Mouse (Mus musculus): Measurements from ENCODE around the gene Gatad2b. TPM values are rescaled to one million over a fixed set of nuclear protein-coding genes. Genes with fewer than 3 reads are reported as not detected.
A peak's percentile ranks its signal among the peaks of the same experiment; 100 is the strongest.

Gatad2b gene
- polyA plus RNA-seq, 1 experiment, result 52.6 TPM

GRCm38 (mm10) chr3:90373432-90374028, 80.6 kb downstream of the Gatad2b start:
- DNase-seq (ENCODE audit: low read depth), result peak; percentile 94
- peak; percentile 85; the same call in 1 of the 2 replicates for TF ChIP-seq CTCF (IDR thresholded peaks at IDR 0.05; ENCODE audit: borderline replicate concordance, extremely low read depth, insufficient read depth, insufficient read length)
- no peak for TF ChIP-seq POLR2A (IDR thresholded peaks at IDR 0.05; ENCODE audit: borderline replicate concordance, extremely low read depth, insufficient read depth, insufficient read length, poor library complexity, severe bottlenecking)

GRCm38 (mm10) chr3:90374368-90374767, 81.4 kb downstream of the Gatad2b start:
- no peak for TF ChIP-seq POLR2A (IDR thresholded peaks at IDR 0.05; ENCODE audit: borderline replicate concordance, extremely low read depth, insufficient read depth, insufficient read length, poor library complexity, severe bottlenecking)
- no peak for TF ChIP-seq CTCF (IDR thresholded peaks at IDR 0.05; ENCODE audit: borderline replicate concordance, extremely low read depth, insufficient read depth, insufficient read length)
- no peak for DNase-seq (ENCODE audit: low read depth)

GRCm38 (mm10) chr3:90375562-90376246, 82.7 kb downstream of the Gatad2b start:
- TF ChIP-seq CTCF (IDR thresholded peaks at IDR 0.05; ENCODE audit: borderline replicate concordance, extremely low read depth, insufficient read depth, insufficient read length) (no peak), POLR2A (IDR thresholded peaks at IDR 0.05; ENCODE audit: borderline replicate concordance, extremely low read depth, insufficient read depth, insufficient read length, poor library complexity, severe bottlenecking) (no peak)
- no peak for DNase-seq (ENCODE audit: low read depth)

GRCm38 (mm10) chr3:90376247-90376585, 83.2 kb downstream of the Gatad2b start:
- DNase-seq (ENCODE audit: low read depth), result no peak
- no peak for TF ChIP-seq POLR2A (IDR thresholded peaks at IDR 0.05; ENCODE audit: borderline replicate concordance, extremely low read depth, insufficient read depth, insufficient read length, poor library complexity, severe bottlenecking)
- TF ChIP-seq CTCF (IDR thresholded peaks at IDR 0.05; ENCODE audit: borderline replicate concordance, extremely low read depth, insufficient read depth, insufficient read length), result no peak

GRCm38 (mm10) chr3:90378496-90378895, 85.5 kb downstream of the Gatad2b start:
- no peak for TF ChIP-seq CTCF (IDR thresholded peaks at IDR 0.05; ENCODE audit: borderline replicate concordance, extremely low read depth, insufficient read depth, insufficient read length)
- no peak for TF ChIP-seq POLR2A (IDR thresholded peaks at IDR 0.05; ENCODE audit: borderline replicate concordance, extremely low read depth, insufficient read depth, insufficient read length, poor library complexity, severe bottlenecking)

GRCm38 (mm10) chr3:90381727-90382126, 88.7 kb downstream of the Gatad2b start:
- no peak for DNase-seq (ENCODE audit: low read depth)
- TF ChIP-seq CTCF (IDR thresholded peaks at IDR 0.05; ENCODE audit: borderline replicate concordance, extremely low read depth, insufficient read depth, insufficient read length) (no peak), POLR2A (IDR thresholded peaks at IDR 0.05; ENCODE audit: borderline replicate concordance, extremely low read depth, insufficient read depth, insufficient read length, poor library complexity, severe bottlenecking) (no peak)

More at GRCm38 (mm10) chr3:90378496-90378895, 85.5 kb downstream of the Gatad2b start:
- DNase-seq (ENCODE audit: low read depth), result no peak

GRCm38 (mm10) chr3:90383690-90384089, 90.7 kb downstream of the Gatad2b start:
- TF ChIP-seq POLR2A (IDR thresholded peaks at IDR 0.05; ENCODE audit: borderline replicate concordance, extremely low read depth, insufficient read depth, insufficient read length, poor library complexity, severe bottlenecking) (no peak), CTCF (IDR thresholded peaks at IDR 0.05; ENCODE audit: borderline replicate concordance, extremely low read depth, insufficient read depth, insufficient read length) (no peak)
- DNase-seq (ENCODE audit: low read depth), result peak; percentile 69

- TF ChIP-seq CTCF (IDR thresholded peaks at IDR 0.05; ENCODE audit: borderline replicate concordance, extremely low read depth, insufficient read depth, insufficient read length) (no peak), POLR2A (IDR thresholded peaks at IDR 0.05; ENCODE audit: borderline replicate concordance, extremely low read depth, insufficient read depth, insufficient read length, poor library complexity, severe bottlenecking) (no peak)
- DNase-seq (ENCODE audit: low read depth), result no peak
These were observed 91.9 kb downstream of the Gatad2b start for GRCm38 (mm10) chr3:90384851-90385375.

- DNase-seq (ENCODE audit: low read depth), result no peak
- TF ChIP-seq POLR2A (IDR thresholded peaks at IDR 0.05; ENCODE audit: borderline replicate concordance, extremely low read depth, insufficient read depth, insufficient read length, poor library complexity, severe bottlenecking) (no peak), CTCF (IDR thresholded peaks at IDR 0.05; ENCODE audit: borderline replicate concordance, extremely low read depth, insufficient read depth, insufficient read length) (no peak)
These were observed 93.8 kb downstream of the Gatad2b start for GRCm38 (mm10) chr3:90386817-90387216.

- TF ChIP-seq POLR2A (IDR thresholded peaks at IDR 0.05; ENCODE audit: borderline replicate concordance, extremely low read depth, insufficient read depth, insufficient read length, poor library complexity, severe bottlenecking), result no peak
- TF ChIP-seq CTCF (IDR thresholded peaks at IDR 0.05; ENCODE audit: borderline replicate concordance, extremely low read depth, insufficient read depth, insufficient read length), result no peak
- DNase-seq (ENCODE audit: low read depth), result peak; percentile 50
These were observed 94.5 kb downstream of the Gatad2b start for GRCm38 (mm10) chr3:90387483-90387882.

GRCm38 (mm10) chr3:90388192-90388591, 95.2 kb downstream of the Gatad2b start:
- TF ChIP-seq POLR2A (IDR thresholded peaks at IDR 0.05; ENCODE audit: borderline replicate concordance, extremely low read depth, insufficient read depth, insufficient read length, poor library complexity, severe bottlenecking) (no peak), CTCF (IDR thresholded peaks at IDR 0.05; ENCODE audit: borderline replicate concordance, extremely low read depth, insufficient read depth, insufficient read length) (no peak)

More at GRCm38 (mm10) chr3:90388192-90388591, 95.2 kb downstream of the Gatad2b start:
- DNase-seq (ENCODE audit: low read depth), result no peak

Measured in brain, embryonic 14.5 days (tissue).